Mouse (Mus musculus) heart, adult 2 months (tissue): ENCODE data around the gene Pin1rt1. TPM values are rescaled to one million over a fixed set of nuclear protein-coding genes. Genes with fewer than 3 reads are reported as not detected.

Experiments
- DNase-seq, 2 experiments: peaks; one replicate each; pipeline ENCODE4 v3.0.0; 2021
- H3K27ac ChIP-seq: fragments of 200-600 bp; 2 replicates; pipeline ENCODE4 v1.8.1; 2022
- H3K27me3 ChIP-seq: fragments of 200-500 bp; 2 replicates; pipeline ENCODE4 v1.6.1; 2012; ENCODE audit warnings: mild to moderate bottlenecking, low read length, inconsistent platforms, mixed read lengths; ENCODE audit not compliant: control insufficient read depth, insufficient read depth
- H3K36me3 ChIP-seq: fragments of 200-500 bp; 2 replicates; pipeline ENCODE4 v1.6.1; 2012; ENCODE audit warnings: low read length, inconsistent platforms; ENCODE audit not compliant: control insufficient read depth, insufficient read depth
- H3K4me1 ChIP-seq: fragments of 200-500 bp; 2 replicates; pipeline ENCODE4 v1.6.1; 2011; ENCODE audit warnings: low read length; ENCODE audit not compliant: control insufficient read depth, insufficient read depth
- H3K4me3 ChIP-seq: fragments of 200-600 bp; 2 replicates; pipeline ENCODE4 v1.8.1; 2022
- H3K79me2 ChIP-seq: fragments of 200-500 bp; replicated peaks from 2 replicates; pipeline ENCODE4 v1.6.1; 2012; ENCODE audit warnings: mild to moderate bottlenecking, inconsistent platforms, low read length, moderate library complexity, mixed read lengths; ENCODE audit not compliant: control insufficient read depth, insufficient read depth
- H3K9ac ChIP-seq: fragments of 200-500 bp; 2 replicates; pipeline ENCODE4 v1.6.1; 2012; ENCODE audit warnings: low read depth, mild to moderate bottlenecking, control low read depth, inconsistent platforms, low read length, mixed read lengths
- CTCF ChIP-seq: fragments of 200-600 bp; IDR thresholded peaks from 2 replicates; pipeline ENCODE4 v1.8.1; 2022; ENCODE audit warnings: antibody characterized with exemption, mild to moderate bottlenecking, moderate library complexity
- EP300 ChIP-seq: fragments of 200-500 bp; IDR thresholded peaks from 2 replicates; pipeline ENCODE4 v1.6.1; 2011; ENCODE audit warnings: low read depth, low read length, control low read depth; ENCODE audit not compliant: insufficient read depth
- POLR2A ChIP-seq: fragments of 200-500 bp; IDR thresholded peaks from 2 replicates; pipeline ENCODE4 v1.6.1; 2011; ENCODE audit warnings: mild to moderate bottlenecking, low read depth, low read length, control low read depth; ENCODE audit not compliant: insufficient read depth
- WGBS: fragments of 180-500 bp; shearing (Covaris S2); methylation state at CpG from one replicate; pipeline ENCODE4 v1.1.7; 2018; 5-methylcytosine and 5-hydroxymethylcytosine counted together
- intact Hi-C: fragments of 180-260 bp; cut with DNase I; formaldehyde crosslinking; loops from one replicate; pipeline ENCODE4 v1.15.1; 2025
- long read RNA-seq: library from polyadenylated mRNA; stranded (forward); transcript quantifications from one replicate; pipeline ENCODE4 v2.0.0, GENCODE M21; 2021
- polyA plus RNA-seq: library from polyadenylated mRNA; depleted of rRNA; stranded (reverse); fragments of >200 nt; gene quantifications from 2 replicates; pipeline ENCODE4 v1.2.3, GENCODE M21; 2012; rRNA removed
- total RNA-seq, 2 experiments: library from RNA; stranded (reverse); gene quantifications; 2 replicates each; pipeline ENCODE4 v1.2.3; 2021

Gene Pin1rt1
- total RNA-seq (not detected), polyA plus RNA-seq (not detected in 2 replicates)
- long read RNA-seq: 0 reads

GRCm38 (mm10) chr2:104716279-104716678 lies at the start of gene Pin1rt1:
TSS of gene Pin1rt1 (minus strand) at chr2:104716379.
- Histone ChIP-seq H3K27me3 (no peaks in the 10 kb centered on the region), H3K9ac (no peak within 1 kb of the TSS), H3K36me3 (no peaks in the 10 kb centered on the region), H3K4me3 (no peak within 1 kb of the TSS), H3K27ac (no peak within 1 kb of the TSS), H3K4me1 (no peaks in the 10 kb centered on the region), H3K79me2 (no peaks in the 10 kb centered on the region)
- no peak for DNase-seq
- TF ChIP-seq POLR2A (no peak), EP300 (no peak), CTCF (no peak)
- intact Hi-C loops: no loop called here
- 82% methylated on average over 4 of the region's 4 CpGs for WGBS

DNA sequence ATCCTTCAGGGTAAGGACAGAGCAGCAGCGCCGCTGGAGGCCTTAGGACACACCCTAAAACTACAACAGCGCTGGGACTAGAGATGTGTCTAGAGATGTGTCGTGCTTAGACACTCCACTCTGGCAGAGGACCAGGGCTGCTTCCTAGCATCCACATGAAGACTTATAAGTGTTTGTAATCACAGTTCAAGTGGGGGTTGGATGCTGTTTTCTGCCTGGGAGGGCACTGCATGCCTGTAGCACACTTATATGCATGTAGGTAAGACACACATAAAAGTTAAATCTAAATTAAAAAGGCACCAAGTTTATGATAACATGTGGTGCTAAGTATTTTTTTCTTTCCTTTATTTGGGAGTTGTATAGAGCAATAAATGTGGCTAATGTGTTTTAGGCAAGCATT lies 47.8 kb upstream of the Pin1rt1 start:
- Histone ChIP-seq H3K36me3 (no peaks in the 10 kb centered on the region), H3K27me3 (no peaks in the 10 kb centered on the region), H3K9ac (no peak overlapping the region), H3K79me2 (no peaks in the 10 kb centered on the region), H3K27ac (no peak overlapping the region), H3K4me3 (no peak overlapping the region), H3K4me1 (no peaks in the 10 kb centered on the region)
- no peak for DNase-seq
- 77% methylated on average over 4 of the region's 4 CpGs for WGBS
- TF ChIP-seq POLR2A (no peak), EP300 (no peak), CTCF (no peak)
- intact Hi-C loops: no loop called here

DNA sequence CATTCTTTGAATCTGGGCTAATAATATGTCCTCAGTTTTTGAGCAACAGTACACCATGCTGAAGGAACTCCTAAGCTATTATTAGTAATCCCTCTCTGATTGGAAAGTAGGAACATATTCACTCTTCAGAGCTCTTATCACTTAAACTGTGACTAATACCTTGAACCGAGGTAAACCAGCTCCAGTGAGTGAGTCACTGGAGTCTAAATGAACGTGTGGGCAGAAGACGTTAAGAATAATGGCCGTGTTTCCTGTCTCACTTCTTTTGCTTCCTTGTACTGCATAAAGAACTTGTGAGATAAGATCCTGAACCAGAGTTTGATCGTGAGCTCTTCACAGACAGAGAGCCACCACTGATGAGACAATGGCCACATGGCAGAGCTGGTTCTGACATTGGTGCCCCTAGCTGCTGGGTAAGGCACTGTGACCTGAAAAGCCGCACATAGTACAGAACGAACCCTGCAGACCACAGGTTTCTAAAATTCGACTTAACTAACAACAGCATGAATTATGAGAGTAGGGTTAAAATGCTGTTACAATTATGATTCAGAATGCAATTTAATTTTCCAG lies 47.0 kb upstream of the Pin1rt1 start:
- no peak for DNase-seq
- no peaks in the 10 kb centered on the region for H3K36me3 ChIP-seq
- WGBS: 40% methylated on average over 8 of the region's 8 CpGs
- intact Hi-C loops: no loop called here
- no peak overlapping the region for H3K27ac ChIP-seq
- no peak overlapping the region for H3K4me3 ChIP-seq
- no peak overlapping the region for H3K9ac ChIP-seq
- H3K79me2 ChIP-seq: no peaks in the 10 kb centered on the region
- no peaks in the 10 kb centered on the region for H3K27me3 ChIP-seq
- TF ChIP-seq POLR2A (no peak), CTCF (no peak), EP300 (no peak)
- H3K4me1 ChIP-seq: no peaks in the 10 kb centered on the region

GRCm38 (mm10) chr2:104750611-104751010 lies 34.4 kb upstream of the Pin1rt1 start:
- Histone ChIP-seq H3K27ac (no peak overlapping the region), H3K9ac (no peak overlapping the region), H3K4me1 (no peaks in the 10 kb centered on the region), H3K36me3 (no peaks in the 10 kb centered on the region), H3K27me3 (no peaks in the 10 kb centered on the region), H3K79me2 (no peaks in the 10 kb centered on the region), H3K4me3 (no peak overlapping the region)
- 62% methylated on average over 3 of the region's 3 CpGs for WGBS
- intact Hi-C loops: loop anchor here (5.0 kb wide), 1 partner anchor 63 kb away; no protein-coding TSS in a partner anchor
- TF ChIP-seq EP300: no peak
- TF ChIP-seq CTCF: peak; percentile 56
- no peak for DNase-seq

DNA sequence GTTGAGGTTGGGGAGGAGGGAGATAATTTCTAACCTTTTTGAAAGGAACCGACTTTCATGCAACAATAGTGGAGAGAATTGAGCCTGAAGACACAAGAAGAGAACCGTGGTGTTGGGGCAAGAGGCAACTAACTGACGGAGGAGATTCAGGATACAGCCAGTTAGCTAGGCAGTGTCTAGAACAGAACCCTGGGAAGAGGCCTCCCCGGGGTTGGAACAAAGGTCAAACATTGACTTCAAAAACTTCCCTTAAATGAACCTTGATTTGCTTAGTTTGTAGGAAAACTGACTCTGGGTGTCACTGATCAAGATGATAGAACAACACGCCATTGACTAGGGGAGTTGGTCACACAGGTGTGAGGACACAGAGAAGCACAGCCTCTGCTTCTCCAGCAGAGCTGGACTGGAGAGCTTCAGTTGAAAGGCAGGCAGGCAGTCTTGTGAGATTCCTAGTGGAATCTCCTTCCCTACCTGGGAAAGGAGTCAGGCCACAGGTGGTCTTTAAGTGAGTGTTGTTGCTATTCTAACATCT lies 32.5 kb upstream of the Pin1rt1 start:
- no peak overlapping the region for H3K9ac ChIP-seq
- 77% methylated on average over 5 of the region's 5 CpGs for WGBS
- intact Hi-C loops: no loop called here
- no peaks in the 10 kb centered on the region for H3K4me1 ChIP-seq
- TF ChIP-seq POLR2A (no peak), CTCF (no peak), EP300 (no peak)
- H3K27me3 ChIP-seq: no peaks in the 10 kb centered on the region
- DNase-seq: no peak
- H3K79me2 ChIP-seq: no peaks in the 10 kb centered on the region
- no peak overlapping the region for H3K27ac ChIP-seq
- no peaks in the 10 kb centered on the region for H3K36me3 ChIP-seq
- no peak overlapping the region for H3K4me3 ChIP-seq

DNA sequence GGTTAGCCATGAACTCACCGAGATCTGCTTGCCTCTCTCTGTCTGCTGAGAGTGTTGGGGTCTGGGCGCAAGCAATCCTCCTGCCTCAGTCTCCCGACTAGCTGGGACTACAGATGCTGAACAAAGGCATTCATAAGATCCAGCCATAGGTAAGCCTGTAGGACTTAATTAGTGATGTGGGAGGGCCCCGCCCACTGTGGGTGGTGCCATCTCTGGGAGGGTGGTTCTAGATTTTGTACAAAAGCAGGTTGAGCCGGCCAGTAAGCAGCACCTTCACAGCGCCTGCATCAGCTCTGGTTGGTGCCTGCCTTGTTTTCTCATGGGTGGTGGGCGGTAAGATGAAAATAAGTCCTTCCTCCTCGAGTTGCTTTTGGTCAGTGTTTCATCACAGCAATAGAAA lies 30.1 kb upstream of the Pin1rt1 start:
- Histone ChIP-seq H3K9ac (no peak overlapping the region), H3K27me3 (no peaks in the 10 kb centered on the region), H3K79me2 (no peaks in the 10 kb centered on the region), H3K36me3 (no peaks in the 10 kb centered on the region), H3K4me3 (no peak overlapping the region), H3K27ac (no peak overlapping the region), H3K4me1 (no peaks in the 10 kb centered on the region)
- intact Hi-C loops: no loop called here
- no peak for DNase-seq
- WGBS: 52% methylated on average over 8 of the region's 8 CpGs
- TF ChIP-seq CTCF (no peak), EP300 (no peak), POLR2A (no peak)
